Comparison of ENCODE assay signal across 8 mouse cellular contexts in genomic region chr12:55446746-55447395, GRCm38 (mm10). TPM values are rescaled to one million over a fixed set of nuclear protein-coding genes. Genes with fewer than 3 reads are reported as not detected.
DNase-seq lines count a peak whose midpoint lies in the region; ATAC-seq and TF ChIP-seq lines count a peak whose summit lies in the region.

No protein-coding gene starts in this region.

- H3K9me3 ChIP-seq in CH12.LX (replicated peaks; ENCODE audit: low read length): no peaks in the 10 kb centered on the region
- no peaks in the 10 kb centered on the region for H3K9me3 ChIP-seq in lung, embryonic 14.5 days (ENCODE audit: low read depth, low read length)

- WGBS in cerebellum, adult 2 months: 17% methylated on average over 13 of the region's 13 CpGs
- WGBS in lung, embryonic 14.5 days: 17% methylated on average over 13 of the region's 13 CpGs

- H3K36me3 ChIP-seq in CH12.LX (replicated peaks in 1 of 2; ENCODE audit: control insufficient read depth in 1 of 2, insufficient read depth in 1 of 2, low read length in 1 of 2): no peaks in the 10 kb centered on the region
- H3K36me3 ChIP-seq in lung, embryonic 14.5 days (ENCODE audit: insufficient read depth): no peaks in the 10 kb centered on the region

- no peaks in the 10 kb centered on the region for H3K27me3 ChIP-seq in CH12.LX (replicated peaks)
- H3K27me3 ChIP-seq in cerebellum, adult 2 months (ENCODE audit: control insufficient read depth, insufficient read depth, low read length): no peaks in the 10 kb centered on the region
- H3K27me3 ChIP-seq in lung, embryonic 14.5 days (ENCODE audit: insufficient read depth, low read length): no peaks in the 10 kb centered on the region

- in situ Hi-C loops in CH12.LX (cut with MboI; ENCODE audit: low pct_ligation_motif_present, low pct_unique_long_range_greater_than_20kb, low sequenced_read_pairs): no loop called here

- H3K4me3 ChIP-seq in CH12.LX (replicated peaks in 1 of 3; ENCODE audit: low read depth in 2 of 3, low read length in 2 of 3, poor library complexity in 1 of 3): peak overlapping the region; percentile 53 to 62 (median 59)
- no peak overlapping the region for H3K4me3 ChIP-seq in cerebellum, adult 2 months (replicated peaks; ENCODE audit: insufficient read depth, low read depth, low read length)
- no peak overlapping the region for H3K4me3 ChIP-seq in lung, embryonic 14.5 days (ENCODE audit: low read depth, low read length)

- H3K9ac ChIP-seq in CH12.LX (ENCODE audit: insufficient read depth, low read depth): peak overlapping the region; percentile 85
- H3K9ac ChIP-seq in lung, embryonic 14.5 days: peak overlapping the region; percentile 42

- TF ChIP-seq CTCF in CH12.LX (conservative IDR thresholded peaks at IDR 0.05 in 1 of 2, IDR thresholded peaks at IDR 0.05 in 1 of 2; ENCODE audit: low read depth in 2 of 2, low read length in 2 of 2): no peak
- TF ChIP-seq CTCF in cerebellum, adult 2 months (IDR thresholded peaks at IDR 0.05; ENCODE audit: borderline replicate concordance, insufficient read depth, low read depth, low read length): no peak
- TF ChIP-seq CTCF in lung, embryonic 14.5 days (IDR thresholded peaks at IDR 0.05; ENCODE audit: low read depth): no peak

- DNase-seq in CH12.LX (ENCODE audit: extremely low read depth): peak; percentile 94
- DNase-seq in cerebellum, adult 2 months: peak; percentile 81 to 93
- peak; percentile 56 for DNase-seq in layer of hippocampus, adult 9-10 months (ENCODE audit: low spot score)
- DNase-seq in lung, embryonic 14.5 days: peak; percentile 81
- peak; percentile 89 for DNase-seq in testis, postnatal 14 days (ENCODE audit: low spot score)

- TF ChIP-seq EP300 in CH12.LX (IDR thresholded peaks at IDR 0.05; ENCODE audit: low read length): peak; percentile 20; the same call in 1 of the 2 replicates

- dilution Hi-C loops in CH12.LX (cut with MboI; ENCODE audit: extremely low pct_ligation_motif_present, extremely low pct_unique_long_range_greater_than_20kb, low sequenced_read_pairs): no loop called here

- no peak; the same call in 1 of the 2 replicates for TF ChIP-seq RAD21 in CH12.LX (IDR thresholded peaks at IDR 0.05; ENCODE audit: low read depth, low read length)

- H3K79me2 ChIP-seq in CH12.LX (replicated peaks; ENCODE audit: control insufficient read depth, extremely low read depth, insufficient read depth, poor library complexity, severe bottlenecking): no peaks in the 10 kb centered on the region; the same call in 1 of the 2 replicates

- TF ChIP-seq POLR2A in CH12.LX (IDR thresholded peaks at IDR 0.05; ENCODE audit: low read depth, low read length): peak; percentile 95
- TF ChIP-seq POLR2A in cerebellum, adult 2 months (IDR thresholded peaks at IDR 0.05; ENCODE audit: borderline replicate concordance, insufficient read depth, low read length): peak; percentile 20; the same call in 1 of the 2 replicates

- peak overlapping the region; percentile 99 for H3K27ac ChIP-seq in CH12.LX (ENCODE audit: insufficient read depth, low read depth)
- peak overlapping the region; percentile 82 for H3K27ac ChIP-seq in cerebellum, adult 2 months (ENCODE audit: insufficient read depth, low read length)
- peak overlapping the region; percentile 94 for H3K27ac ChIP-seq in lung, embryonic 14.5 days (ENCODE audit: low read depth)

- peak; percentile 95 for ATAC-seq in frontal cortex, adult (ENCODE audit: low TSS enrichment)
- peak; percentile 85 to 91 for ATAC-seq in hematopoietic stem cell, adult 5-6 weeks (replicated peaks in 1 of 2; ENCODE audit: insufficient read depth in 1 of 2, low FRiP score in 2 of 2, low TSS enrichment in 1 of 2, low read depth in 1 of 2, poor library complexity in 2 of 2, severe bottlenecking in 2 of 2)
- ATAC-seq in lung, embryonic 14.5 days (ENCODE audit: insufficient read depth): peak; percentile 78
- peak; percentile 68 for ATAC-seq in neutrophil, adult 5-6 weeks (ENCODE audit: extremely low read depth, insufficient number of reproducible peaks, low FRiP score, poor library complexity, severe bottlenecking)

- peak overlapping the region; percentile 83 for H3K4me2 ChIP-seq in CH12.LX (ENCODE audit: insufficient read depth, low read depth, poor library complexity, severe bottlenecking)
- no peak overlapping the region for H3K4me2 ChIP-seq in lung, embryonic 14.5 days

- peaks cover 39 to 94% of the 10 kb centered on the region in 2 experiments for H3K4me1 ChIP-seq in CH12.LX (ENCODE audit: control insufficient read depth in 1 of 2, insufficient read depth in 2 of 2)
- peaks cover 26% of the 10 kb centered on the region for H3K4me1 ChIP-seq in cerebellum, adult 2 months (ENCODE audit: control insufficient read depth, insufficient read depth, low read length)
- peaks cover 27% of the 10 kb centered on the region for H3K4me1 ChIP-seq in lung, embryonic 14.5 days (ENCODE audit: insufficient read depth)

TF ChIP-seq in CH12.LX, 34 proteins besides CTCF, POLR2A, EP300 and RAD21:
- TF ChIP-seq HCFC1 (IDR thresholded peaks at IDR 0.05; ENCODE audit: low read depth, low read length) (peak; percentile 44), ZMIZ1 (IDR thresholded peaks at IDR 0.05; ENCODE audit: low read depth, low read length) (peak; percentile 98), NRF1 (IDR thresholded peaks at IDR 0.05; ENCODE audit: low read depth, low read length) (no peak), IRF4 (IDR thresholded peaks at IDR 0.05; ENCODE audit: low read depth, low read length) (peak; percentile 25), ZC3H11A (IDR thresholded peaks at IDR 0.05; ENCODE audit: low read depth, low read length) (no peak), USF2 (conservative IDR thresholded peaks at IDR 0.05; ENCODE audit: low read depth, low read length) (no peak), CHD1 (IDR thresholded peaks at IDR 0.05; ENCODE audit: low read depth, low read length) (peak; percentile 80), UBTF (IDR thresholded peaks at IDR 0.05; ENCODE audit: low read depth, low read length) (peak; percentile 55), MAFK (IDR thresholded peaks at IDR 0.05; ENCODE audit: insufficient replicate concordance, low read length) (peak; percentile 33; the same call in 1 of the 2 replicates), PAX5 (IDR thresholded peaks at IDR 0.05; ENCODE audit: low read length) (no peak), NELFE (IDR thresholded peaks at IDR 0.05; ENCODE audit: low read depth, low read length) (peak; percentile 89), E2F4 (IDR thresholded peaks at IDR 0.05; ENCODE audit: insufficient replicate concordance, low read depth, low read length) (no peak), SIN3A (IDR thresholded peaks at IDR 0.05; ENCODE audit: low read length) (peak; percentile 94), MEF2A (IDR thresholded peaks at IDR 0.05; ENCODE audit: borderline replicate concordance, low read depth, low read length) (peak; percentile 59; the same call in 1 of the 2 replicates), JUND (conservative IDR thresholded peaks at IDR 0.05; ENCODE audit: low read depth, low read length) (0 out of 2 replicates have a peak, but pooled peaks have one; percentile 27), BHLHE40 (IDR thresholded peaks at IDR 0.05; ENCODE audit: low read depth, low read length) (peak; percentile 77), USF1 (IDR thresholded peaks at IDR 0.05; ENCODE audit: low read depth, low read length) (no peak), MAX (IDR thresholded peaks at IDR 0.05; ENCODE audit: low read length) (peak; percentile 35; the same call in 1 of the 2 replicates), TCF12 (IDR thresholded peaks at IDR 0.05; ENCODE audit: low read depth, low read length) (peak; percentile 84), GABPA (IDR thresholded peaks at IDR 0.05; ENCODE audit: insufficient replicate concordance, low read depth, low read length) (no peak), KAT2A (IDR thresholded peaks at IDR 0.05; ENCODE audit: insufficient replicate concordance, low read length) (no peak), MYC (IDR thresholded peaks at IDR 0.05; ENCODE audit: low read depth, low read length) (no peak; the same call in 1 of the 2 replicates), ELF1 (IDR thresholded peaks at IDR 0.05; ENCODE audit: low read depth, low read length) (peak; percentile 85), ZKSCAN1 (IDR thresholded peaks at IDR 0.05; ENCODE audit: borderline replicate concordance, low read depth, low read length) (no peak), JUN (IDR thresholded peaks at IDR 0.05; ENCODE audit: insufficient read depth, low read depth, low read length) (no peak), ETS1 (conservative IDR thresholded peaks at IDR 0.05; ENCODE audit: low read depth, low read length) (peak; percentile 83), POLR2AphosphoS2 (IDR thresholded peaks at IDR 0.05; ENCODE audit: low read depth, low read length) (peak; percentile 87; the same call in 1 of the 2 replicates), CHD2 (IDR thresholded peaks at IDR 0.05; ENCODE audit: low read length) (no peak; the same call in 1 of the 2 replicates), TBP (conservative IDR thresholded peaks at IDR 0.05; ENCODE audit: low read depth, low read length) (peak; percentile 87), MAZ (IDR thresholded peaks at IDR 0.05; ENCODE audit: low read depth, low read length) (peak; percentile 74; the same call in 1 of the 2 replicates), RCOR1 (conservative IDR thresholded peaks at IDR 0.05; ENCODE audit: low read depth, low read length) (no peak), SMC3 (IDR thresholded peaks at IDR 0.05; ENCODE audit: low read depth, low read length) (peak; percentile 8; the same call in 1 of the 2 replicates), MXI1 (IDR thresholded peaks at IDR 0.05; ENCODE audit: low read depth, low read length) (peak; percentile 79), ZNF384 (IDR thresholded peaks at IDR 0.05; ENCODE audit: low read depth, low read length) (peak; percentile 58; the same call in 1 of the 2 replicates)

RNA-seq across cellular contexts. Expression of gene Nfkbia, which starts 45.6 kb away (rescaled TPM):
- total RNA-seq in CH12.LX (2012; rRNA removed) (465 and 702 TPM in 2 replicates), CH12.LX (2014; rRNA removed) (138 and 178 TPM in 2 replicates)
- 115 and 143 TPM in 2 replicates for polyA plus RNA-seq in CH12.LX (2012; ENCODE audit: insufficient read length, low read depth)
- 39.1 and 45.7 TPM in 2 replicates for polyA plus RNA-seq in cerebellum, adult 2 months (2012; rRNA removed)
- 101 and 133 TPM in 2 replicates for total RNA-seq in hematopoietic stem cell, adult 5-6 weeks (2017)
- 81.0 and 93.6 TPM in 2 replicates for polyA plus RNA-seq in lung, embryonic 14.5 days (2014; fragmentation: Nextera tagmentation; extraction: Ambion mirVana)
- 150 and 173 TPM in 2 replicates for total RNA-seq in neutrophil, adult 5-6 weeks (2017)

Comparison
In these comparisons a context has a peak if more than half of its experiments do, and no peak if none do; other contexts are left out.
1. H3K4me3 ChIP-seq: peak in CH12.LX (3 of 3); none in cerebellum, adult 2 months (single experiment) and lung, embryonic 14.5 days (single experiment).
2. Peak in every context shown above with its lines, with median percentiles within 50 percentile points of each other: DNase-seq, H3K27ac ChIP-seq and ATAC-seq.